Mouse (Mus musculus) kidney, adult 2 months (tissue): ENCODE measurements around the gene Ulk1. TPM values are rescaled to one million over a fixed set of nuclear protein-coding genes. Genes with fewer than 3 reads are reported as not detected.

Source experiments
- DNase-seq: peaks from one replicate; pipeline ENCODE4 v3.0.0; 2021
- H3K27ac ChIP-seq: fragments of 200-500 bp; 2 replicates; pipeline ENCODE4 v1.5.1; 2012; ENCODE audit warnings: low read depth, low read length, control low read depth, inconsistent platforms; ENCODE audit not compliant: insufficient read depth
- H3K27me3 ChIP-seq: fragments of 200-500 bp; replicated peaks from 2 replicates; pipeline ENCODE4 v1.6.1; 2012; ENCODE audit warnings: mild to moderate bottlenecking, moderate library complexity, low read length, inconsistent platforms; ENCODE audit not compliant: control insufficient read depth, insufficient read depth
- H3K36me3 ChIP-seq: fragments of 200-500 bp; 2 replicates; pipeline ENCODE4 v1.6.1; 2012; ENCODE audit warnings: mild to moderate bottlenecking, moderate library complexity, low read length, inconsistent platforms; ENCODE audit not compliant: control insufficient read depth, insufficient read depth
- H3K4me1 ChIP-seq: fragments of 200-500 bp; 2 replicates; pipeline ENCODE4 v1.6.1; 2011; ENCODE audit warnings: low read length; ENCODE audit not compliant: control insufficient read depth, insufficient read depth
- H3K4me3 ChIP-seq: fragments of 200-500 bp; 2 replicates; pipeline ENCODE4 v1.5.1; 2011; ENCODE audit warnings: mild to moderate bottlenecking, low read depth, low read length, control low read depth; ENCODE audit not compliant: insufficient read depth
- CTCF ChIP-seq: fragments of 200-500 bp; conservative IDR thresholded peaks from 2 replicates; pipeline ENCODE4 v1.5.1; 2011; ENCODE audit warnings: low read depth, mild to moderate bottlenecking, control low read depth, low read length, moderate library complexity, mixed read lengths; ENCODE audit not compliant: insufficient read depth, insufficient read length
- POLR2A ChIP-seq: fragments of 200-500 bp; IDR thresholded peaks from one replicate; pipeline ENCODE4 v1.6.1; 2011; ENCODE audit warnings: low read depth, low read length, control low read depth
- WGBS: fragments of 180-500 bp; shearing (Covaris S2); methylation state at CpG from one replicate; pipeline ENCODE4 v1.1.7; 2018; 5-methylcytosine and 5-hydroxymethylcytosine counted together
- polyA plus RNA-seq: library from polyadenylated mRNA; depleted of rRNA; stranded (reverse); fragments of >200 nt; gene quantifications from 2 replicates; pipeline ENCODE4 v1.2.3, GENCODE M21; 2012

The Ulk1 gene
- polyA plus RNA-seq, 1 experiment = 43.7 TPM

DNA sequence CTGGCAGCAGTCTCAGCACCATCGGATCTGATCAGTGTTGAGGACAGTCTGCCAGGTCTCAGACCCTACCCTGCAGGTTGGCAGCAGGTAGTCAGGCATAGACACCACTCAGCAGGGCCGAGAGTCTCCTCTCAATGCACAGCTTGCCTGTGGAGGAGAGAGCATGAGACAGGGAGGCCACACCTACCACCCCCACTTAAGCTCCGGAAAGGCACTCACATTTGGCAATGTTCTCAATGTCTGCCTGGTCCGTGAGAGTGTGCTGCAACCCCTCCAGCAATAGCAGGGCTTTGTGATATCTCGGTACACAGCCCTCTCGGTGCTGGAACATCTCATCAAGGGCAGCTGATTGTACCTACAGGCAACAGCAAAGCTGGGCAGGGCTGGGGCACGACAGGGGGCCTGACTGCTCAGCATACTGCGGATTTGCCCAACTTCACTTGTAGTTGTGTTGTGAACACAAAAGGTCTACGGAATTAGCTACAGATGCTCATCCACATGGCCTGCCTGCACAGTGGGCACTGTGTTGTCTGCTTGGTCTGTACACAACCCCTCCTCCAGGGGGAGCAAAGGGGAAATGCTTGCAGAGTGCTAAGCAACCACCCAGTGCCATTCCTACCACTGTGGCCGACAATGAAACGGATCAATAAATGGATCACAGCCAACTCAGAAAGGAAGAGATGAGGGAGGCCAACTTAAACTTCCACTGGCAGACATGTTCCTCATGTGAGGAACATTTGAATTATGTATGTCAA is 23.6 kb downstream of the Ulk1 start:
- Histone ChIP-seq H3K27me3 (no peaks in the 10 kb centered on the region), H3K27ac (no peak overlapping the region), H3K4me1 (no peaks in the 10 kb centered on the region), H3K4me3 (no peak overlapping the region), H3K36me3 (peaks cover 2% of the 10 kb centered on the region; the same call in 1 of the 2 replicates)
- WGBS = 87% methylated on average over 11 of the region's 11 CpGs
- peak; percentile 52 for TF ChIP-seq CTCF
- TF ChIP-seq POLR2A = no peak
- DNase-seq = no peak

- H3K27ac ChIP-seq = no peak overlapping the region
- 60% methylated on average over 8 of the region's 8 CpGs for WGBS
- TF ChIP-seq CTCF (no peak), POLR2A (no peak)
- no peaks in the 10 kb centered on the region for H3K27me3 ChIP-seq
- no peak for DNase-seq
- no peaks in the 10 kb centered on the region for H3K36me3 ChIP-seq
- peaks cover 3% of the 10 kb centered on the region; the same call in 1 of the 2 replicates for H3K4me1 ChIP-seq
- no peak overlapping the region for H3K4me3 ChIP-seq
Measured at GRCm38 (mm10) chr5:110783150-110783549, 26.7 kb downstream of the Ulk1 start.

DNA sequence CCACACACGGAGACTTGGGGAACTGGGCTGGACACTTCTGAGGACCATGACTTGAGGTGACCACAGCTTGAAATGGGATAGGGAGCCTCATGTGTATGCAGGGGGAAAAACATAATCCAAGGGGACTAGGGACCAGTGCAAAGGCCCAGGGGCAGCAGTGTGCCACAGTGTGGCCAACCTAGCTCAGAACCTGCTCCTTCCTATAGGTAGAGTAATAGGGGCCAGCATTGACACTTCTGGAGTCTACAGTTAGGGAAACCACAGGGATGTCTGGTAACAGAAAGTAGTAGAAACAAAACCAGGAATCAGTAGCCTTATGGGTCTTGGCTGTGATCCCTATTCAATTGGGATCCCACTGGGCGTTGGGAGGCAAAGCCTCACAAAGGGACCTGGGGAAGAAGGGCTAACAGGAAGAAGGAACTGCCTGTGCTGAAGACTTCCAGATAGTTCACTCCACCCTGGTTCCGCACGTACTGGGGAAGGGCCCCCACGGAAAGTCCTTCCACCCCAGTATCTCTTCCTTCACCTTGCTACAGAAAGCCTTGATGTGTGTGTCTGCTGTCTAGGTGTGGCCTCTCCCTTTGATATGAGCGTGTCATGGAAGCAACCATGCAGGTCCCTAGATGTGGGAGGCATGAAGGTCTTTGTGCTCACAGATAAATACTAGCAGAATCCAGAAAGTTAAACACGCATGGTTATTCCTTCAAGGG is 28.2 kb downstream of the Ulk1 start:
- WGBS = 77% methylated on average over 7 of the region's 7 CpGs
- peaks cover 3% of the 10 kb centered on the region; the same call in 1 of the 2 replicates for H3K4me1 ChIP-seq
- no peaks in the 10 kb centered on the region for H3K27me3 ChIP-seq
- no peaks in the 10 kb centered on the region for H3K36me3 ChIP-seq
- H3K27ac ChIP-seq = no peak overlapping the region
- no peak overlapping the region for H3K4me3 ChIP-seq
- no peak for TF ChIP-seq CTCF
- DNase-seq = no peak

- no peaks in the 10 kb centered on the region for H3K27me3 ChIP-seq
- H3K36me3 ChIP-seq = no peaks in the 10 kb centered on the region
- peaks cover 3% of the 10 kb centered on the region; the same call in 1 of the 2 replicates for H3K4me1 ChIP-seq
- H3K27ac ChIP-seq = peak overlapping the region; percentile 26; the same call in 1 of the 2 replicates
- peak overlapping the region; percentile 64 for H3K4me3 ChIP-seq
- TF ChIP-seq POLR2A = no peak
- no peak for TF ChIP-seq CTCF
- DNase-seq = no peak
- 41% methylated on average over 10 of the region's 10 CpGs for WGBS
Measured at GRCm38 (mm10) chr5:110780761-110781528, 29.0 kb downstream of the Ulk1 start.

DNA sequence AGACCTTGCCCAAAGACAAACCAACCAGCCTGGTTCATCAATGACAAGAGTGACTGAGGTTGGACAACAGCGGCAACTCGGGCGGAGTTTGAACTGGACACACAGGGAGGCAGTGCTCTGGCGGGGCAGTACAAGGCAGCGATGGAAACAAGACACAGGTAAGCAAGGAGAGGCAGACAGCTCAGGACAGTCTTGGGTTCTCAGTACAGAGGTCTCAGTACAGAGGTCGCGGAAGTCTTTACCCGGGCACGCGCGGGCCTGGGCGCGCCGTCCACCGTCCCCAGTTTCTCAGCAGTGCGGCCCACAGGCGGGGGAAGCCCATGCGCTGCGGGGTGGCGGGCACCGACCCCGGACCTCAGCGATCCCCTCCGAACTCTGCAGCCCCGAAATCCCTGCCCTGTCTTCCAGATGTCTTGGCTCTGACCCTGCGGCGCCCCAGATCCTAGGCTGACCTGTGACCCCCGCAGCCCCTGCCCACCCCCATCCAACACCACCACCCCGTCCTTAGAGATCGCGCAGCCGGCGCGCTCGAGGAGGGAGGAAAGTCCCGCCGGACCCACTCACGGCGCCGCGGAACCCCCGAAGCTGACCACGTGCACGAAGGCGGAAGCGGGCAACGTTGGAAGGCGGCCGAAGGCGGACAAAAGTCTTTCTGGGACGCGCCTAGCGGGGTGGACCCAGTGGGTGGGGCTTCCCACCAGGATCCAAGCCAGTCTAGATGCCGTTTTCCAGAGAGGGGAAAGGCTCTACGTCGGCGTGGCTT is 29.7 kb downstream of the Ulk1 start, which contains the start of gene Pus1:
Pus1 (minus strand) TSS at position 662 of the 763 bp plus-strand sequence.
- peak; percentile 97 for DNase-seq
- peak within 1 kb of the TSS; percentile 26; the same call in 1 of the 2 replicates for H3K27ac ChIP-seq
- WGBS = under 1% methylated on average over 57 of the region's 57 CpGs
- TF ChIP-seq CTCF = 0 out of 2 replicates have a peak, but pooled peaks have one; percentile 3
- TF ChIP-seq POLR2A = no peak
- H3K4me1 ChIP-seq = peaks cover 3% of the 10 kb centered on the region; the same call in 1 of the 2 replicates
- H3K36me3 ChIP-seq = no peaks in the 10 kb centered on the region
- no peaks in the 10 kb centered on the region for H3K27me3 ChIP-seq
- H3K4me3 ChIP-seq = peak within 1 kb of the TSS; percentile 64

DNA sequence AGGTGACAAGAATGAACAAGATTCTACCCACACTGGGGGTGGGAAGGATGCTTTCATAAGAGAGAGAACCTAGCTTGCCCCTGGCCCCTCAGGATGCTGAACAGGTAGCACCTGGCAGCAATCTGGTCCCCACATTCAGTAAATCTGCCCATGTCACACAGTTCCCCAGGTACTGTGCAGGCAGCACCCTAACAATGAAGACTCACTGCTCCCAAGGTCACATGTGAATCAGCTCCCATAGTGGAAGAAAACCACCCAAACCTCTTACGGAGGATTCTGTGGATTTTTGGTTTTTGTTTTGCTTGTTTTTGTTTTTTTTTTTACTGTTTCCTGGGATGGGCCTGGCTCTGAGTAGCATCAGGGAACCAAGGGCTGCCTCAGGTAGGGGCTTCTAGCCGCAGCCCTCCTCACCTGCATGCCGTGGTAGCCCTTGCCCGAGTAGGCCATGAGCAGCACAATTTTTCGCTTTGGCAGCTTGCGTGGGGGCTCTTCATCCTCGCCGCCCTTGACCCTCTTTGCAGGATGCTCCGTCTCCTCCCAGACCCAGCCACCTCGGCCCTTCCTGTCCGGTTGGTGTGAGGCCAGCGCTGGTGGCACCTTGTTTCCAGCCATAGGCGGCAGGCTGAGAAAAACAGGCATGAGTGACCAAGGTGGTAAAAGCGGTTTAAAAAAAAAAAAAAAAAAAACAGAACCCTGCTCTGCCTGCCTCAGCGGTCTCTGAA is 30.5 kb downstream of the Ulk1 start:
- Histone ChIP-seq H3K36me3 (no peaks in the 10 kb centered on the region), H3K4me1 (peaks cover 3% of the 10 kb centered on the region; the same call in 1 of the 2 replicates), H3K27me3 (no peaks in the 10 kb centered on the region), H3K27ac (no peak overlapping the region), H3K4me3 (peak overlapping the region; percentile 64)
- TF ChIP-seq POLR2A (no peak), CTCF (no peak)
- DNase-seq = no peak
- WGBS = 15% methylated on average over 15 of the region's 15 CpGs
